Mouse (Mus musculus) embryonic fibroblast, embryonic 13.5 days (primary cell): ENCODE measurements around the gene Dnajc5. TPM values are rescaled to one million over a fixed set of nuclear protein-coding genes. Genes with fewer than 3 reads are reported as not detected.

Experiments
- H3K27ac ChIP-seq: 2 replicates; pipeline ENCODE4 v1.5.1; 2012; ENCODE audit warnings: low read length, control low read depth, inconsistent platforms; ENCODE audit not compliant: insufficient read depth
- H3K4me1 ChIP-seq: 2 replicates; pipeline ENCODE4 v1.6.1; 2011; ENCODE audit warnings: low read length; ENCODE audit not compliant: control insufficient read depth, insufficient read depth
- H3K4me3 ChIP-seq: 2 replicates; pipeline ENCODE4 v1.5.1; 2011; ENCODE audit warnings: mild to moderate bottlenecking, control low read depth, low read length; ENCODE audit not compliant: insufficient read depth
- CTCF ChIP-seq: IDR thresholded peaks from 2 replicates; pipeline ENCODE4 v1.5.1; 2011; ENCODE audit warnings: mild to moderate bottlenecking, control low read depth, low read length, moderate library complexity, borderline replicate concordance; ENCODE audit not compliant: insufficient read depth
- POLR2A ChIP-seq: IDR thresholded peaks from 2 replicates; pipeline ENCODE4 v1.6.1; 2011; ENCODE audit warnings: low read depth, mild to moderate bottlenecking, control low read depth, low read length, moderate library complexity
- polyA plus RNA-seq: library from polyadenylated mRNA; stranded (reverse); fragments of >200 nt; gene quantifications from 2 replicates; pipeline ENCODE4 v1.2.4, GENCODE M21; 2011; ENCODE audit warnings: low read depth; ENCODE audit not compliant: missing spikeins, insufficient read length

Gene Dnajc5
- polyA plus RNA-seq, 1 experiment = 97.4 TPM

GRCm38 (mm10) chr2:181541761-181542380 lies 21.6 kb downstream of the Dnajc5 start:
- Histone ChIP-seq H3K4me3 (no peak overlapping the region), H3K27ac (no peak overlapping the region), H3K4me1 (no peaks in the 10 kb centered on the region)
- TF ChIP-seq CTCF (no peak), POLR2A (no peak)

GRCm38 (mm10) chr2:181546142-181546541 lies 25.9 kb downstream of the Dnajc5 start:
- Histone ChIP-seq H3K27ac (no peak overlapping the region), H3K4me3 (no peak overlapping the region), H3K4me1 (no peaks in the 10 kb centered on the region)
- TF ChIP-seq CTCF = no peak
- no peak for TF ChIP-seq POLR2A

DNA sequence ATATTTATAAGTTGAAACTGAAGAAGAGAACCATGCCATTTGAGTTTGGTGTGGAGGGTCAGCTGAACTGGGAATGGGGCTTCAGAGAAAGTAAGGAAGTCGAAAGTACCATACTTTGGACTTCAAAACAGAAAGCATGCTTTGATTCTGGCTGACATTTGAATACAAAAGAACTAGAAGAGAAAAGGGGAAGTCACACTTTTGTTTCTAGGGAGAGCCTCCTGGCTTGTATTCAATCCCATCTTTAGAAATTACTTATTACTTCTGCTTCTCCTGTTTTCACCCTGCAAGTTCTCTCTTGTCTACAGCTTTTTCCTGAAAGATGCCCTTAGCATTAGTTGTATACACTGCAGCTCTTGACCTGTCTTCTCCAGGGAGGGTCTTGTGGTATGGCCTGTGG lies 27.9 kb downstream of the Dnajc5 start:
- no peak for TF ChIP-seq CTCF
- no peak for TF ChIP-seq POLR2A
- H3K27ac ChIP-seq = no peak overlapping the region

DNA sequence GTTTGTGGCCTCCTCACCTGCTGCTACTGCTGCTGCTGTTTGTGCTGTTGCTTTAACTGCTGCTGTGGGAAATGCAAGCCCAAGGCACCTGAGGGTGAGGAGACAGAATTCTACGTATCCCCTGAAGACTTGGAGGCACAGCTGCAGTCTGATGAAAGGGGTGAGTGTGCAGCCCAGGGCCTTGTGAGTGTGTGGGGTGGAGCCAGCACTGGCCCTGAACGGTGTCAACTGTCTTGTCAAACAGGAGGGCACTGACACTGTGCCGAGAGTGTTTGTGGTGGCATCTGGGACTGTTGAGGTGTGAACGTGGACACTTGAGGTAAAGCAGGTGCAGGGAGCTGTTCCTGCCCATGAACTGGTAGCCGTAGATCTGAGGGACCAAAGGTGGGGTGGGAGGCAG lies 28.4 kb downstream of the Dnajc5 start:
- TF ChIP-seq POLR2A (no peak), CTCF (no peak)
- Histone ChIP-seq H3K4me1 (no peaks in the 10 kb centered on the region), H3K4me3 (no peak overlapping the region), H3K27ac (no peak overlapping the region)

More for the DNA sequence above, 27.9 kb downstream of the Dnajc5 start:
- H3K4me1 ChIP-seq = no peaks in the 10 kb centered on the region
- H3K4me3 ChIP-seq = no peak overlapping the region

DNA sequence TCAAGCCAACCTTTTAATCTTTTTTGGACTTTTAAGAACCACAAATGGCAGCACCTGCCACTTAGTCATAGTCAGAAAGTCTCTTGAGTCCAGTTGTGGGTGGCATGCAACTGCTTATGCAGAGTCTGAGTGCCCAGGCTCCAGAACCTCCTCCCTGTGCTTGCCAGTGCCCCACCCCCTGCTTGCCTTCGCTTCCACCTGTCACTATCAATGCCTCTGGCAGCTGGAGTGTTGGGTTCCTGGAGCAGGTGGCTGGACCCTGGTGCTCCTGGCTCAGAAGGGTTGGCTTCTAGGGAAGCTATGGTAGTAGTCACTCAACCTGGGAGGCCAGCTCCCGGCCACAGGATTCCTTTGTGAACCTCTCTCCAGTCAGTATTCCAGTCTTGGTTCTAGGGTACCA lies 29.9 kb downstream of the Dnajc5 start:
- Histone ChIP-seq H3K4me3 (no peak overlapping the region), H3K4me1 (no peaks in the 10 kb centered on the region), H3K27ac (no peak overlapping the region)
- no peak for TF ChIP-seq POLR2A
- no peak for TF ChIP-seq CTCF

DNA sequence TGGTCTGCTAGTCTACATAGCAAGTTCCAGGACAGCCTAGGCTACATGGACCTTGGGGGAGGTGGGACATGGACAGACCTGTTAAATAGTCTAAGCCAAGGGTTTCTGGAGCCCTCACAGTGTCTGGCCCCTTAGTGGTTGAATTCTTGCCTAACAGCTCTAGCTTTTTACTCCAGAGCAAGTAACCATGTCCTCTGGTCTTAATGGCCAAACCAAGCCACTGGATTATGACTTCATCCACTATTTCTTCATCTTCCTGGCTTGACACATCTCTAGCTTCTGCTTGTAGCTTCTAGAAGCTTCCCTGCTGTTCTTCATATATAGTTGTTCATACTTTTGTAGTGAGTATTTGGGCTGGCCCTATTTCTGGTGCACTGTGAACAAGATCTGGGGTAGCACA lies 33.5 kb downstream of the Dnajc5 start:
- no peaks in the 10 kb centered on the region for H3K4me1 ChIP-seq
- no peak for TF ChIP-seq POLR2A
- TF ChIP-seq CTCF = no peak
- no peak overlapping the region for H3K27ac ChIP-seq
- no peak overlapping the region for H3K4me3 ChIP-seq

DNA sequence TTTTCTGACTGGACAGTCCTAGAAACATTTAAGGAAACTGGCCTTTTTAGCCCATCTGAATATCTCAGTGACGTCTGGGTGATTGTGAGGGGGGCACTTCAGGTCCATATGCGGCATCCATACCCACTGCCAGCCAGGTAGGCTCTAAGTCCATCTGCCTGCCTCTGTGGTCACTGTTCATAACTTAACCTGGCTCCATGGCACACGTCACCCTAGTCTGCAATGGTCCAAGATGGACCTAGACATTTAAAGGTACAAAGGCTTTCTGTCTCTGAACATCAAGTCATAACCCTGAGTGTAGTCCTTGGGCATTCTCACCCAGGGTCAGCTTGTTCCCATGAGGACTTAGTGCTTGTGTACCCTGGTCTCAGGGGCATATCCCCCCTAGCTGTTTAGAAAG lies 47.1 kb downstream of the Dnajc5 start:
- no peak overlapping the region for H3K4me3 ChIP-seq
- TF ChIP-seq CTCF (no peak), POLR2A (no peak)
- no peaks in the 10 kb centered on the region for H3K4me1 ChIP-seq
- H3K27ac ChIP-seq = no peak overlapping the region

- Histone ChIP-seq H3K4me3 (no peak overlapping the region), H3K4me1 (no peaks in the 10 kb centered on the region), H3K27ac (no peak overlapping the region)
- TF ChIP-seq CTCF (peak; percentile 32; the same call in 1 of the 2 replicates), POLR2A (no peak)
These were observed 48.2 kb downstream of the Dnajc5 start for GRCm38 (mm10) chr2:181568272-181569008.

GRCm38 (mm10) chr2:181569856-181570255 lies 49.6 kb downstream of the Dnajc5 start:
- Histone ChIP-seq H3K27ac (no peak overlapping the region), H3K4me1 (no peaks in the 10 kb centered on the region), H3K4me3 (no peak overlapping the region)
- no peak for TF ChIP-seq CTCF
- no peak for TF ChIP-seq POLR2A

DNA sequence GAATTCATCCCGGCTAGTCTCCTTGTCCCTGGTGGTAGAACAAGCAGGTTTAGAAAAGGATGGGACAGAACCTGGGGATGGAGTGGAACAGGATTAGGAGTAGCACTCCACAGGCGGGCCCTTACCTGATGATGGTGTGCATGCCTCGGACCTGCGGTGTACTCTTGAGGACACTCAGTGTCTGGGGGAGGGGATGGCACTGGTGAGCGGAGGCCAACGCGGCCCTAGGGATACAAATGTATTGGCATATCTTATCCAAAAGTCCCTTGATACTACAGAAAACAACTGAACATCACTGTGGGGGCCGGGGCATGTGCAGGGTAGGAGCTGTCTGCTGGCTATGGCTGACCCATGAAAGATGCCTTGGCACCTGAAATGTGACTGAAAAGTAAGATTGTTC lies 50.1 kb downstream of the Dnajc5 start:
- TF ChIP-seq CTCF (no peak), POLR2A (no peak)
- no peak overlapping the region for H3K4me3 ChIP-seq
- H3K4me1 ChIP-seq = no peaks in the 10 kb centered on the region
- H3K27ac ChIP-seq = no peak overlapping the region
